Mouse (Mus musculus): ENCODE results near the gene Olfr1066. TPM values are rescaled to one million over a fixed set of nuclear protein-coding genes. Genes with fewer than 3 reads are reported as not detected.

The Olfr1066 gene
- polyA plus RNA-seq (2012; rRNA removed) = not detected in 2 replicates

GRCm38 (mm10) chr2:86456169-86456568 lies at the start of gene Olfr1066:
Olfr1066 (minus strand) TSS chr2:86456269.

GRCm38 (mm10) chr2:86487286-86487685 lies 31.2 kb upstream of the Olfr1066 start, which contains the start of gene Olfr228:
Olfr228 (minus strand) TSS chr2:86487386.

GRCm38 (mm10) chr2:86450491-86450890 lies 5.6 kb downstream of the Olfr1066 start, which contains the start of gene Olfr1065:
Olfr1065 (minus strand) TSS chr2:86450591.

GRCm38 (mm10) chr2:86426649-86427048 lies 29.4 kb downstream of the Olfr1066 start, which contains the start of gene Olfr1062:
Olfr1062 (minus strand) TSS chr2:86426749.

GRCm38 (mm10) chr2:86413950-86414349 lies 42.1 kb downstream of the Olfr1066 start, which contains the start of gene Olfr1061:
Olfr1061 (minus strand) TSS chr2:86414050.

Other genes starting within 250 kb of the Olfr1066 start
- gene Olfr1046, start 237.0 kb downstream of the Olfr1066 start, polyA plus RNA-seq (2012; rRNA removed) = not detected in 2 replicates
- gene Olfr1047, start 224.9 kb downstream of the Olfr1066 start, polyA plus RNA-seq (2012; rRNA removed) = not detected in 2 replicates
- not detected in 2 replicates for gene Olfr1048, start 216.0 kb downstream of the Olfr1066 start, polyA plus RNA-seq (2012; rRNA removed)
- gene Olfr1049, start 197.9 kb downstream of the Olfr1066 start, polyA plus RNA-seq (2012; rRNA removed) = not detected in 2 replicates
- not detected in 2 replicates for gene Olfr1051, start 177.2 kb downstream of the Olfr1066 start, polyA plus RNA-seq (2012; rRNA removed)
- not detected in 2 replicates for gene Olfr1052, start 163.8 kb downstream of the Olfr1066 start, polyA plus RNA-seq (2012; rRNA removed)
- not detected in 2 replicates for gene Olfr1053, start 141.0 kb downstream of the Olfr1066 start, polyA plus RNA-seq (2012; rRNA removed)
- not detected in 2 replicates for gene Olfr1054, start 120.8 kb downstream of the Olfr1066 start, polyA plus RNA-seq (2012; rRNA removed)
- gene Olfr1055, start 106.0 kb downstream of the Olfr1066 start, polyA plus RNA-seq (2012; rRNA removed) = not detected in 2 replicates
- gene Olfr1056, start 93.8 kb downstream of the Olfr1066 start, polyA plus RNA-seq (2012; rRNA removed) = not detected in 2 replicates
- gene Olfr1057, start 77.9 kb downstream of the Olfr1066 start, polyA plus RNA-seq (2012; rRNA removed) = not detected in 2 replicates
- gene Olfr1058, start 67.7 kb downstream of the Olfr1066 start, polyA plus RNA-seq (2012; rRNA removed) = not detected in 2 replicates
- gene Olfr1061, start 42.2 kb downstream of the Olfr1066 start, polyA plus RNA-seq (2012; rRNA removed) = not detected in 2 replicates
- not detected in 2 replicates for gene Olfr1062, start 29.5 kb downstream of the Olfr1066 start, polyA plus RNA-seq (2012; rRNA removed)
- not detected in 2 replicates for gene Olfr1065, start 5.7 kb downstream of the Olfr1066 start, polyA plus RNA-seq (2012; rRNA removed)
- gene Olfr228, start 31.1 kb upstream of the Olfr1066 start, polyA plus RNA-seq (2012; rRNA removed) = not detected in 2 replicates
- gene Olfr1076, start 52.2 kb upstream of the Olfr1066 start, polyA plus RNA-seq (2012; rRNA removed) = not detected in 2 replicates
- gene Olfr1079, start 86.2 kb upstream of the Olfr1066 start, polyA plus RNA-seq (2012; rRNA removed) = not detected in 2 replicates
- gene Olfr1080, start 102.0 kb upstream of the Olfr1066 start, polyA plus RNA-seq (2012; rRNA removed) = not detected in 2 replicates
- gene Olfr1082, start 142.7 kb upstream of the Olfr1066 start, polyA plus RNA-seq (2012; rRNA removed) = not detected in 2 replicates
- not detected in 2 replicates for gene Olfr1084, start 183.5 kb upstream of the Olfr1066 start, polyA plus RNA-seq (2012; rRNA removed)
- not detected in 2 replicates for gene Olfr1085, start 205.8 kb upstream of the Olfr1066 start, polyA plus RNA-seq (2012; rRNA removed)
- gene Olfr1086, start 223.8 kb upstream of the Olfr1066 start, polyA plus RNA-seq (2012; rRNA removed) = not detected in 2 replicates
- gene Olfr1087, start 242.1 kb upstream of the Olfr1066 start, polyA plus RNA-seq (2012; rRNA removed) = not detected in 2 replicates